Mouse (Mus musculus) bone marrow, adult 2 months (tissue): ENCODE data around the gene Tanc1. TPM values are rescaled to one million over a fixed set of nuclear protein-coding genes. Genes with fewer than 3 reads are reported as not detected.

Source experiments
- H3K27ac ChIP-seq: fragments of 200-500 bp; 2 replicates; pipeline ENCODE4 v1.5.1; 2012; ENCODE audit warnings: low read depth, mild to moderate bottlenecking, control low read depth, inconsistent platforms, low read length; ENCODE audit not compliant: control insufficient read depth, poor library complexity, insufficient read depth
- H3K4me1 ChIP-seq: fragments of 200-500 bp; 2 replicates; pipeline ENCODE4 v1.6.1; 2011; ENCODE audit warnings: low read length; ENCODE audit not compliant: control insufficient read depth, insufficient read depth
- H3K4me3 ChIP-seq: fragments of 200-500 bp; replicated peaks from 2 replicates; pipeline ENCODE3; 2011; ENCODE audit warnings: mild to moderate bottlenecking, low read depth, low read length, control low read depth; ENCODE audit not compliant: control insufficient read depth
- CTCF ChIP-seq: fragments of 200-500 bp; IDR thresholded peaks from 2 replicates; pipeline ENCODE4 v1.5.1; 2011; ENCODE audit warnings: low read length, control low read depth; ENCODE audit not compliant: control insufficient read depth, insufficient read depth
- POLR2A ChIP-seq: fragments of 200-500 bp; IDR thresholded peaks from 2 replicates; pipeline ENCODE4 v1.6.1; 2011; ENCODE audit warnings: low read depth, mild to moderate bottlenecking, control low read depth, low read length, borderline replicate concordance; ENCODE audit not compliant: control insufficient read depth
- WGBS: fragments of 180-500 bp; shearing (Covaris S2); methylation state at CpG from one replicate; pipeline ENCODE4 v1.1.7; 2018; 5-methylcytosine and 5-hydroxymethylcytosine counted together
- polyA plus RNA-seq: library from polyadenylated mRNA; stranded (reverse); fragments of >200 nt; gene quantifications from 2 replicates; pipeline ENCODE4 v1.2.4, GENCODE M21; 2011; ENCODE audit warnings: low replicate concordance; ENCODE audit not compliant: missing spikeins, insufficient read depth, insufficient read length

Tanc1 gene
- polyA plus RNA-seq, 1 experiment: 7.4 TPM

DNA sequence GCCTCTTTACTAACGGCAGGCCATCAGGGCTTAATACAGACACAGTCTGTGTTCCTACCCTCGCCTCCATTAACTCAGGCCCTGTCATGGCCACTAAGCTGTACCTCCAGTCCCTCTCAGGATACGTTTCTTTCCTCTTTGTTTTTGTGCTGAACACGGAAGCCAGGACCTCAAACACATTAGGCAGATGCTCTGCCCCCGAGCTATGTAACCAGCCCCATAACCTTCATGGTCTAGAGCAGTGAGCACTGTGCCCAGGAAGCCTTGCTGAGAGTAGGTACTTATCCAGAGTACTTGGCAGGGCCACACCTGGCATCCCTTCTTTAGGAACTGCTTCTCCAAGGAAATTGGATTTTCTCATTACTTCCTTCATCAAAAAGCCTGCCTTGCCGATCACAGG lies 125.5 kb downstream of the Tanc1 start:
- 79% methylated on average over 6 of the region's 6 CpGs for WGBS
- TF ChIP-seq POLR2A (no peak), CTCF (no peak)

DNA sequence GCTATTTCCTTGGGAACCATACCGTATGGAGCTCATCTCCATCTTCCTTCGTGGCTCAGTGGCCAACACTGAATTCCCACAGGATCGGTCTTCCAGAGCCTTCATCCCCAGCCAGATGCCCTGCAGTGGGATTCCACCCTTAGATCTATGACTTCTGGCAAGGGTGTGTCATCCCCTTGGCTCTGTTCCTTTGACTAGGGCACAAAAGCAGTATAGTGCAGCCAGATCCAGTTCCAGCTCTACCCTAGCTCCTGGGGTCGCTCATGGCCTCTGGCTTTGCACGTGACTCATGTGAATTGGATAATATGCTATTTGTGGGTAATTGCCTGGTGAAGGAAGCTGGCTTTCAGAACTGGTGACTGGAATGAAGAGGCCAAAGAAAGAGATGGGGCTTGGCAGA lies 126.5 kb downstream of the Tanc1 start:
- no peak overlapping the region for H3K27ac ChIP-seq
- TF ChIP-seq CTCF: no peak
- TF ChIP-seq POLR2A: no peak
- no peaks in the 10 kb centered on the region for H3K4me1 ChIP-seq
- no peak overlapping the region for H3K4me3 ChIP-seq
- WGBS: 83% methylated on average over 5 of the region's 5 CpGs

More for the DNA sequence above, 125.5 kb downstream of the Tanc1 start:
- no peak overlapping the region for H3K27ac ChIP-seq
- H3K4me3 ChIP-seq: no peak overlapping the region
- H3K4me1 ChIP-seq: no peaks in the 10 kb centered on the region

DNA sequence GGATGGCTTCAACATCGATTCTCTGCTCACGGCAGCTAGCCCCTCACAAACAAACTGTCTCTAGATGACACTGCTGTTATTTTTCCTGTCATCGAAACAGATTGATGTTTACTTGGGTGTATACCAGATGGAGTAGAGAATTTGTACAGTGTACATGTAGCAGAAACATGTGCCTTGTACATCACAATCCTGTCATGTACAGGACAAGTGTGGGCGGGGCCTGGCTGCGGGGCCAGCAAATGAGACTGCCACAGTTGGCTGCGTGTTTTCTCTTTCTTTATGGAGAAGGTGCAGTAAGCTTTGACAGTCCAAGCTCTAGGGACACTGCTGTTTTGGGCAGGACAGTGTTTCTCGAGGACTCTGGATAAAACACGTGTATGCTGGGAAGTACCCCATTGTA lies 127.2 kb downstream of the Tanc1 start:
- H3K27ac ChIP-seq: no peak overlapping the region
- TF ChIP-seq CTCF: no peak
- TF ChIP-seq POLR2A: no peak
- H3K4me1 ChIP-seq: no peaks in the 10 kb centered on the region
- no peak overlapping the region for H3K4me3 ChIP-seq
- 84% methylated on average over 8 of the region's 8 CpGs for WGBS

DNA sequence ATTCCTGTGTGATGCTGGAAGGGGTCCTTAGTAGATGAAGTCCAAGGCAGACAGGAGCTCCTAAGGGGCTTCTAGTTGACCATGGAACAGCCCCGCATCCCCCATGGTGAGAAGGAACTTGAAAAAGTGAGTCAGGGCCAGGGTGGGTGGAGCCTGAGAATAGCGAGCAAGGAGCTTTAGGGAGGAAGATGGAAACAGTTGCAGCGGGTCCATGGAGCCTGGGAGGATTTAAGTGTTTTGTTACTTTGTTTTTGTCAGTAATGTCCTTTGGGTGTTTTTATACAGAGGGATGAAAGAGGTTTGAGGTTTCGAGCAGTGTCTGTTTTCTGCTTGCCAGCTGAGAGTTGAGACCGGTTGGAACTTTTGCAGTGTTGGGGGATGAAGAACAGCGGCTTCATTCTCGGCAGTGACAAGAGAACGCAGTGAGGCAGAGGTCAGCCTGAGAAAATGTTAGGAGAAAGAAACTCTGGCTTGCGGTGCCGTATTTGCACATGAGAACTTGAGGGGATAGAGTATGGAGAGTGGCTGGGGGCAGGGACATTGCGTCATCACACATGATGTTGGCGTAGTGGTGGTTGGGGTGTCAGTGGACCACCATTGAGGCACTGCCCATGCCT lies 130.8 kb downstream of the Tanc1 start:
- TF ChIP-seq POLR2A (no peak), CTCF (no peak)
- H3K4me1 ChIP-seq: no peaks in the 10 kb centered on the region; the same call in 1 of the 2 replicates
- H3K4me3 ChIP-seq: no peak overlapping the region
- no peak overlapping the region for H3K27ac ChIP-seq
- 82% methylated on average over 12 of the region's 12 CpGs for WGBS

DNA sequence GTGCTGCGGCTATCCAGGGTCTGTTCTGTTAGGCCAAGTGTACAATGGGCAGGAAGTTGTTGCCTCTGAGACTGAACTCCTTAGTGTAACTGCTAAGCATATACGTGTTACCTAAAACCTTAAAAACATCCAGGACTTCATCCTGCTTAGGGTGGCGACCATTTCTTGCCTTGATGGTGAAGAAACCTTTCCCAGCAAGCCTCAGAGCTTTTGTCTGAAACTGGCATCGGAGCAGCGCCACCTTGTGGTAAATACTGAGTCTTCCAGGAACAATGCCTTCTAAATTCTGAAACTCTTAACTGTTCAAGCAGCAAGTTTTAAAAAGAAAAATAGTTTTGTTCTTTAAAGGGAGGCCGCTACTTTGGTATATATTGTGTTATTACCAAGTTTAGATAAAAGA lies 133.6 kb downstream of the Tanc1 start:
- Histone ChIP-seq H3K4me1 (no peaks in the 10 kb centered on the region; the same call in 1 of the 2 replicates), H3K4me3 (no peak overlapping the region), H3K27ac (no peak overlapping the region)
- TF ChIP-seq CTCF (peak; percentile 51), POLR2A (no peak)
- 32% methylated on average over 6 of the region's 6 CpGs for WGBS

DNA sequence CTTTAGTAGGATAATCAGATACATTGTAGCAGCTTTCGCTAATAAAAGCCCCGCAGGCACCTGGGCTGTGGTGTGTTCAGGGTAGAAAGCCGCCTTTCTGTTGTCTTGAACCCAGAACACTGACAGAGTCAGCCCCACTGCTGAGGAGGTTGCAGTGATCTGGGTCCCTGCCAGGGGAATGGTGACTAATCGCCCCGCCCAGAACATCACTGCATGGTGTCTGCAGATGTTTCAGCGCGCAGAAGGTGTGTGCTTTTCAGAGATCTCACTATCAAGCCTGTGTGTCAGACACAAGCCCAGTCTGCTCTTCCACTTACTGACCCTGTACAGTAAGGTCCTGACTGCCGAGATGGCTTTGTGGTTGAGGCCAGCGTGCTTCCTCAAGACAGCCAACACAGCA lies 134.2 kb downstream of the Tanc1 start:
- no peak for TF ChIP-seq CTCF
- TF ChIP-seq POLR2A: no peak
- 65% methylated on average over 9 of the region's 9 CpGs for WGBS

DNA sequence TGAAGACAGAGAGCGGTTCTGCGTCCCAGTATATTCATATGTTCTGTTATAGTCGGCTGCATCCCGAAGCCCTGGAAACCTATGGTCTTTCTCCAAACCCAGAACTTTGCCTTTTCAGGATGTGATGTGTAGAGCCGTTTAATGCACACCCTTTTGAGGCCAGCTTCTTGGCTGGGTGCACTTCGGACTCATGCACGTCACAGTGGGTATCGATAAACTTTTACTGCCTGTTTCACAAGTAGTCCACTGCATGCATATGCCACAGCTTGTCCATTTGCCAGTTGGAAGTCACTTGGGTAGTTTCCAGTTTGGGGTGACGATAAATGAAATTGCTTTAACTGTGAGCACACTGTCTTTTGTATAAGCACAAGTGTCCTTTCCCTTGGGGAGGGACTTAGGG lies 135.9 kb downstream of the Tanc1 start:
- 87% methylated on average over 9 of the region's 9 CpGs for WGBS
- TF ChIP-seq POLR2A: no peak
- Histone ChIP-seq H3K4me1 (no peaks in the 10 kb centered on the region; the same call in 1 of the 2 replicates), H3K27ac (no peak overlapping the region), H3K4me3 (no peak overlapping the region)

More for the DNA sequence above, 134.2 kb downstream of the Tanc1 start:
- H3K4me1 ChIP-seq: no peaks in the 10 kb centered on the region; the same call in 1 of the 2 replicates
- no peak overlapping the region for H3K27ac ChIP-seq
- H3K4me3 ChIP-seq: no peak overlapping the region

DNA sequence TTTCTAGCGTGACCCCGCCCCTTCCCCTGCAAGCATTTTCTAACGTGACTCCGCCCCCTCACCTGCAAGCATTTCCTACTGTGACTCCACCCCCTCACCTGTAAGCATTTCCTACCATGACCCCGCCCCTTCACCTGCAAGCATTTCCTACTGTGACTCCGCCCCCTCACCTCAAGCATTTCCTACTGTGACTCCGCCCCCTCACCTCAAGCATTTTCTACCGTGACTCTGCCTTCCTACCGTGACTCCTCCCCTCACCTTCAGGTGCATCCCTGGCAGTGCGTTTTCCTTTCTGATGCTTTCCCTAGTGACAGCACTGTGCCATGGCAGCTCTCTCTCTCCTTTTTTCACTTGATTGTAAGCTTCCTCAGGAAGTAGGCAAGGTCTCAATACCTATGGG lies 137.5 kb downstream of the Tanc1 start:
- Histone ChIP-seq H3K4me1 (no peaks in the 10 kb centered on the region; the same call in 1 of the 2 replicates), H3K4me3 (no peak overlapping the region), H3K27ac (no peak overlapping the region)
- 38% methylated on average over 10 of the region's 10 CpGs for WGBS
- TF ChIP-seq POLR2A (no peak), CTCF (no peak)

DNA sequence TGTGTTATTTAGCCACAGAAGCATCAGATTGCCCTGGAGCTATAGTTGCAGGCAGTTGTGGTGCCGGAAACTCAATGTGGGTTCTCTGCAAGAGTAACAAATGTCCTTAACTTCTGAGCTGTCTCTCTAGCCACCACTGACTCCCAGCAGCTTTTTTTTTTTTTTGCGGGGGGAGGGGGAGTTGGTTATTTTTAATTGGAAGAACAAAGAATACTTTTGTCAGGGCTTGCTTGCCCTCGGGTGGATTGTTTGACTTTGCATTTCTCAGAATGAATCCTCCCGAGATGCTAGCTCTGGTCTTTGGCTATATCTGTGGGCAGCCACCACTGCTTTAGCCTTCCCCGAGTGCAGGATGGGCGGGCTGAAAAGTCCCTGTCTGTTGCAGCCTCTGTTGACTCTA lies 139.3 kb downstream of the Tanc1 start:
- WGBS: 80% methylated on average over 6 of the region's 6 CpGs
- H3K4me3 ChIP-seq: no peak overlapping the region
- TF ChIP-seq POLR2A (no peak), CTCF (no peak)
- no peaks in the 10 kb centered on the region; the same call in 1 of the 2 replicates for H3K4me1 ChIP-seq
- no peak overlapping the region for H3K27ac ChIP-seq
